Mouse (Mus musculus) brain, embryonic 14.5 days (tissue): Measurements from ENCODE around the gene Gtf3a.

ENCODE experiments used
- CTCF ChIP-seq: fragments of 200-500 bp; IDR thresholded peaks from 2 replicates; pipeline ENCODE4 v1.5.1; 2012; ENCODE audit warnings: inconsistent platforms, mild to moderate bottlenecking, moderate library complexity, borderline replicate concordance; ENCODE audit not compliant: insufficient read depth, insufficient read length; ENCODE audit errors: extremely low read depth
- POLR2A ChIP-seq: fragments of 200-500 bp; IDR thresholded peaks from 2 replicates; pipeline ENCODE4 v1.6.1; 2012; ENCODE audit warnings: mild to moderate bottlenecking, inconsistent platforms, borderline replicate concordance; ENCODE audit not compliant: poor library complexity, insufficient read depth, insufficient read length, severe bottlenecking; ENCODE audit errors: extremely low read depth

- no peak for TF ChIP-seq CTCF
- no peak for TF ChIP-seq POLR2A
Measured at GRCm38 (mm10) chr5:146947497-146947896, 960 bp upstream of the Gtf3a start.
